Comparison of ENCODE assay signal across 9 mouse cellular contexts in genomic region chr4:82933698-82934210, GRCm38 (mm10). TPM values are rescaled to one million over a fixed set of nuclear protein-coding genes. Genes with fewer than 3 reads are reported as not detected.
DNase-seq lines count a peak whose midpoint lies in the region; ATAC-seq lines count a peak whose summit lies in the region.
"Had no signal": no experiment of that assay in that cellular context is flagged by ENCODE, and none has a peak within 500 bp of the region (broad histone marks: within the 10 kb centered on the region; RNA-seq: fewer than 3 reads in every experiment).

No protein-coding gene starts in this region.

- whole genome bisulfite sequencing in limb, embryonic 10.5 days = 16% methylated on average over 14 of the region's 14 CpGs
- 18% methylated on average over 14 of the region's 14 CpGs for WGBS in midbrain, embryonic 11.5 days

- H3K9me3 ChIP-seq in limb, embryonic 10.5 days (replicated peaks) = no peaks in the 10 kb centered on the region
- no peaks in the 10 kb centered on the region for H3K9me3 ChIP-seq in midbrain, embryonic 11.5 days (ENCODE audit: control insufficient read depth, low read length)

- no peak overlapping the region for H3K27ac ChIP-seq in limb, embryonic 10.5 days
- H3K27ac ChIP-seq in midbrain, embryonic 11.5 days (ENCODE audit: low read depth, low read length) = no peak overlapping the region

- H3K4me1 ChIP-seq in limb, embryonic 10.5 days = peaks cover 4% of the 10 kb centered on the region; the same call in 1 of the 2 replicates
- H3K4me1 ChIP-seq in midbrain, embryonic 11.5 days (ENCODE audit: control insufficient read depth, insufficient read depth, low read length) = no peaks in the 10 kb centered on the region

- H3K27me3 ChIP-seq in limb, embryonic 10.5 days (ENCODE audit: low read depth, poor library complexity, severe bottlenecking) = no peaks in the 10 kb centered on the region
- H3K27me3 ChIP-seq in midbrain, embryonic 11.5 days (ENCODE audit: control insufficient read depth, insufficient read depth, low read length) = no peaks in the 10 kb centered on the region

- DNase-seq in A20 (ENCODE audit: low read depth, low spot score) = peak; percentile 80
- peak; percentile 21 for DNase-seq in adrenal gland, adult 8-10 months
- DNase-seq in embryo, embryonic 11.5 days (ENCODE audit: low read depth, low spot score) = peak; percentile 64
- peak; percentile 39 to 87 for DNase-seq in heart, adult 18-20 months
- DNase-seq in kidney, adult 18-20 months = peak; percentile 75
- peak; percentile 73 for DNase-seq in limb, embryonic 10.5 days (ENCODE audit: low spot score)
- DNase-seq in midbrain, embryonic 11.5 days (ENCODE audit: low spot score, missing footprints) = peak; percentile 97
- DNase-seq in skeletal muscle tissue, adult 2 months (ENCODE audit: low read depth, low spot score) = peak; percentile 57

- no peak overlapping the region; the same call in 1 of the 2 replicates for H3K9ac ChIP-seq in midbrain, embryonic 11.5 days (ENCODE audit: low read length)

- ATAC-seq in midbrain, embryonic 11.5 days (ENCODE audit: low FRiP score) = peak; percentile 85

- H3K4me3 ChIP-seq in limb, embryonic 10.5 days = no peak overlapping the region
- no peak overlapping the region for H3K4me3 ChIP-seq in midbrain, embryonic 11.5 days (ENCODE audit: low read depth, low read length)
- H3K4me3 ChIP-seq: erythroblast, embryonic 14.5 days had no signal

- H3K4me2 ChIP-seq in midbrain, embryonic 11.5 days = no peak overlapping the region

- peaks cover 27% of the 10 kb centered on the region for H3K36me3 ChIP-seq in limb, embryonic 10.5 days
- no peaks in the 10 kb centered on the region for H3K36me3 ChIP-seq in midbrain, embryonic 11.5 days (ENCODE audit: control insufficient read depth, insufficient read depth, low read length)

RNA-seq across cellular contexts. Expression of gene Cer1, which starts 48.8 kb away (rescaled TPM):
- not detected for total RNA-seq in adrenal gland, adult 8-10 months (2022)
- total RNA-seq in heart, adult 18-20 months (2021) = not detected
- polyA plus RNA-seq in limb, embryonic 10.5 days (2016; fragmentation: Nextera tagmentation; extraction: Ambion mirVana) = 0.29 TPM in 1 of 2 replicates, not detected in the other
- not detected in 2 replicates for polyA plus RNA-seq in midbrain, embryonic 11.5 days (2014; fragmentation: Nextera tagmentation; extraction: Ambion mirVana)
- polyA plus RNA-seq: erythroblast, embryonic 14.5 days had no signal

Comparison
In these comparisons a context has a peak if more than half of its experiments do, and no peak if none do; other contexts are left out.
1. DNase-seq: peak in every context shown above with its lines; median percentile 97 in midbrain, embryonic 11.5 days; 80 in A20; 75 in kidney, adult 18-20 months; 73 in limb, embryonic 10.5 days; 64 in embryo, embryonic 11.5 days; 63 in heart, adult 18-20 months; 57 in skeletal muscle tissue, adult 2 months; 21 in adrenal gland, adult 8-10 months.